Mouse (Mus musculus): ENCODE results near the gene Ksr2.

DNA sequence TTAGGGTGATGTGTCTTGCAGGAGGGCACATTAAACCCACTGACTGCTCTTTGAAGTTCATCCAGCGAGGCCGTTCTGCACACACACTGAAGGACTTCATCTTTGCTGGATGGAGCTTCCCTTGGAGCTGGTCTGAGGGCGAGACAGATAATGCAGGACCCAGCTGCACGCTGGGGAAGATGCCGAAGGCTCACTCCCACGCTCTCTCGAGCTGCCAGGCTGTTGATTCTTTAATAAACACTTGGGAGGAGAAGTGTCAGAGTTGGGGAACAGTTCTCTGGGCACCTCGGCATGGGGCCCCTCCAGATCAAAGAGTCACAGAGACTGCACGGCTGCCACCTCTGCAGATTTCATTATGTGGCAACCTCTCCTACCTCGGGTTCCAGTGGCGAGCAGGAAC is 280.8 kb downstream of the Ksr2 start:
- TF ChIP-seq FLI1 (IDR thresholded peaks at IDR 0.05; ENCODE audit: low read length) (no peak), GATA1 (IDR thresholded peaks at IDR 0.05; ENCODE audit: borderline replicate concordance, low read length) (no peak)
